Mouse (Mus musculus): ENCODE data around the gene Ttc33.
"Not testable (repeated sequence)": the region's sequence is repeated elsewhere in the genome, so short reads cannot be mapped to it uniquely, and the experiment has no call there.

The Ttc33 gene

GRCm38 (mm10) chr15:5173217-5173820 is 12.0 kb upstream of the Ttc33 start:
- in situ Hi-C loops (cut with MboI; ENCODE audit: unreplicated experiment in 2 of 2): no loop called here

GRCm38 (mm10) chr15:5184668-5185330 is 526 bp upstream of the Ttc33 start:
- in situ Hi-C loops (cut with MboI; ENCODE audit: unreplicated experiment in 2 of 2): loop anchor here (5.0 to 25.0 kb wide), 5 partner anchors 37 to 1528 kb away; partner anchors contain the start of genes Rpl37 (in 2 of the 2) and Rictor (in 1 of the 2)

- in situ Hi-C loops (cut with MboI; ENCODE audit: unreplicated experiment in 2 of 2): loop anchor here (5.0 to 25.0 kb wide), 4 partner anchors 69 to 1526 kb away; partner anchors contain the start of genes Rpl37 (in 2 of the 2) and Rictor (in 1 of the 2)
Measured at GRCm38 (mm10) chr15:5186293-5186675, 959 bp downstream of the Ttc33 start.

DNA sequence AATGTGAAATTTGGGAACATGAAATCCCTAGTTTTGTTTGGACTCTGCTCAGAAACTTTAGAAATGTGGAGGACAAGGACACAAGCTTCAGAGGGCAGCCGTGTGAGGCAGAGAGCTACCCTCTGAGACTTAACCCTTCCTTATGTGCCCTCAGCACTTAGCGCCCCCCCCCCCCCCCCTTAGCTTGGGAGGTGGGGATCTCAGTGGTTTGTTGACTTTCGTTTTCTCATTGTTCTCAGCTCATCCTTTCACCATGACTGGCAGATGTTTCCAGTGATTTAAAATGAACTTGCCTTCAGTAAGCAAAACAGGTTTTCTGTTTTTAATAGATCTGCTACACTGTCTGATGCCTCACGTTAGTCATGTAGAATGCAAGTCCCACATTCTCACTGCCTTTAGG is 1.8 kb downstream of the Ttc33 start:
- in situ Hi-C loops (cut with MboI; ENCODE audit: unreplicated experiment in 2 of 2): loop anchor here (5.0 to 25.0 kb wide), 4 partner anchors 70 to 1525 kb away; partner anchors contain the start of genes Rpl37 (in 2 of the 2) and Rictor (in 1 of the 2)

GRCm38 (mm10) chr15:5188029-5188428 is 2.7 kb downstream of the Ttc33 start:
- in situ Hi-C loops (cut with MboI; ENCODE audit: unreplicated experiment in 2 of 2): loop anchor here (5.0 to 25.0 kb wide), 4 partner anchors 71 to 1524 kb away; partner anchors contain the start of genes Rpl37 (in 2 of the 2) and Rictor (in 1 of the 2)

GRCm38 (mm10) chr15:5189504-5190093 is 4.3 kb downstream of the Ttc33 start:
- in situ Hi-C loops (cut with MboI; ENCODE audit: unreplicated experiment in 2 of 2): loop anchor here (5.0 to 25.0 kb wide), 8 partner anchors 48 to 1523 kb away; partner anchors contain the start of genes Rpl37 (in 2 of the 2) and Rictor (in 1 of the 2)

DNA sequence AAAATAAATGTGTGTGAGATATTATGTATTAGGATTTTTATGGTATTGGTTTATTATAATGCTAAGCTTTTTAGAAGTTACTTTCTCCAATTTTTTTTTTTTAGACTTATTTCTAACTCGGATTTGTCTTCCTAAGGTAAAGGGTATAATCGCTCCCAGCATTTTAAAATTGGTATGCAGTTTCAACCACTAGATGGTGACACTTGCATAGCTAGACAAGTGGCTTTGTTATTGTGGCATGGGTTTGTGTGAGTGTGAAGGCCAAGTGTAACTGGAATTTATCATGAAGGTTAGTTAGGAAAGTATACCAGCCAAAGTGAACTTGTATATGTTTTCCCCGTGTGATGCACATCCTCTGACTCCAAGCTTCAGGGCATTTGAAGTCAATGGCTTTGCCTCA is 8.5 kb downstream of the Ttc33 start:
- in situ Hi-C loops (cut with MboI; ENCODE audit: unreplicated experiment in 2 of 2): loop anchor here (5.0 to 25.0 kb wide), 6 partner anchors 43 to 1518 kb away; partner anchors contain the start of gene Rictor (in 1 of the 2)

GRCm38 (mm10) chr15:5194446-5194845 is 9.1 kb downstream of the Ttc33 start:
- in situ Hi-C loops (cut with MboI; ENCODE audit: unreplicated experiment in 2 of 2): loop anchor here (5.0 to 25.0 kb wide), 6 partner anchors 43 to 1518 kb away; partner anchors contain the start of gene Rictor (in 1 of the 2)

DNA sequence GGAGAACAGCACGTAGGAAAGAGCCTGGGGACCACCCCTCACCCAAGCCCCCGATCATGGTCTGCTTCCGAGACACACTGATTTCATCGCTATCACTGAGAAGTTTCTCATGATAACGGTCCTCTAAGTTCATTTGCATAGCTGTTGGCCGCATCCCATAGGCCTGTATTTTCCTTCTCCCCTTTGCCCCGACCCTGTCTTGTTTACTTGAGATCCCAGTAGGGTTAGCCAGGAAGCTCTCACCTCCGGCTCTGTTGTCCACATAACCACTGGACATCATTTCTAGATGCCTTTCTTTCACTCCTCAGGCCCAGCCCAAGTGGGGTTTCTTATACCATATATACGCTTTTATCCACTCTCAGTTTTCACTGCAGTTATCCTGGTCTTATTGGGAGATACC is 9.6 kb downstream of the Ttc33 start:
- in situ Hi-C loops (cut with MboI; ENCODE audit: unreplicated experiment in 2 of 2): loop anchor here (5.0 to 25.0 kb wide), 6 partner anchors 42 to 1517 kb away; partner anchors contain the start of gene Rictor (in 1 of the 2)

DNA sequence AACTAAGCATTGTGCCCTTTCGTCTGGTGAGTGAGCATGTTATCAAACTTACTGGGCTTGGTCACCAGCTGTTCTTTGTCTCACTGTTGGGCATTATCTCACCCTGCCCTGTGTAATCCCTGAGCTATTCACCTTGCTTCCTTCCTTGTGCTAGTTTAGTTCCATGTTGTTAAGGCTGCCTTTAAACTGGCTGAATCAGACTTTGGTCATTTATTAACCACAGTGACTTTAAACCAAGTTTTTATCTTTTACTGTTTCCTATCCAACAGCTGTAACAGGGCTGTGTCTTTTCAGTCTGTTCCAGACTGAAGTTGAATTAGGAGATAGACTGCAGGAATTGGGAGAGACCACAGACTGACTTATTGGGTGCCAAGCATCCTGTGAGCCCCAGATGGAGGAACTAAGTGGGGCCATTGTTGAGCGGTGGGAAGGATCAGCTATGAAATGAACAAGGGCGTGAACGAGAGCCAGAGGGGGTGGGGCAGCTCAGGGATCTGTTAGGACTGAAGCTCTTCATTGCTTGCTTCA is 10.7 kb downstream of the Ttc33 start:
- in situ Hi-C loops (cut with MboI; ENCODE audit: unreplicated experiment in 2 of 2): loop anchor here (5.0 to 25.0 kb wide), 4 partner anchors 41 to 1516 kb away; partner anchors contain the start of gene Rictor (in 1 of the 2)

DNA sequence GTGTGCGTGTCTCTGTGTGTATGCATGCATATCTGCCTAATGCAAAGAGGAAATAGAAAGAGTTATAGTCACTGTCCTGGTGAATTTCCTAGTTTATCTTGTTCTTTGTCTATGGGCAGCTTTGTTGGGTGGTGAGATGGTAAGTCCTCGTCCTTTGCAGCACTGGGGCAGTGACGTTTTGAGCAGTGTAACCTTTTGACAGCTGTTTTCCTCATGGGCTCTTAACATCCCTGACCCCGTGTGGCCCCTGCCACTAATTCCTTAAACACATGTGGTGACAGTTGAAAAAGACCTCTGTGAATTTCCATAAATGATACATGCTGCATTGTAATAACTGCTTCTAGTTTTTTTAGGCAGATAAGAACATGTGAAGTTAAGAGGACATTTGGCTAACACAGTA is 11.4 kb downstream of the Ttc33 start:
- in situ Hi-C loops (cut with MboI; ENCODE audit: unreplicated experiment in 2 of 2): loop anchor here (5.0 to 25.0 kb wide), 4 partner anchors 41 to 1516 kb away; partner anchors contain the start of gene Rictor (in 1 of the 2)

GRCm38 (mm10) chr15:5205222-5205621 is 19.9 kb downstream of the Ttc33 start:
- in situ Hi-C loops (cut with MboI; ENCODE audit: unreplicated experiment in 2 of 2): loop anchor here in 1 of 2 experiments (25.0 kb wide), 1 partner anchor 1007 kb away; no protein-coding TSS in a partner anchor

DNA sequence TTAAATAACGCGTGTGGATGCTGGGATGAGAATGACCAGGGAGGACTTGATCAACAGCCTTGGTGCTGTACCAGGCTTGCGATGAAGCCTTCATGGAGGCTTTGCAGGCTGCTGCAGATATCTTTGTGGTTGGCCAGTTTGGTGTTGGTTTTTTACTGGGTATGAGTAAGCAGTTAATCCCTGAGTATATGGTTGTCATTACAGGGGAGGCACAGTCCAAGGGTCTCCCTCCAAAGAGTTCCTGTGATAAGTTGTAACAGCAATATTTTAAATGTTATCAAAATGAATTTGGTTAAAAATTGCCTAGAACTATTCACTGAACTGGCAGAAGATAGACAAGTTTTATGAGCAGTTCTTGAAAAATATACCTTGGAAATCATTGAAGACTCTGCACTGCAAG is 23.8 kb downstream of the Ttc33 start:
- in situ Hi-C loops (cut with MboI; ENCODE audit: unreplicated experiment in 2 of 2): loop anchor here in 1 of 2 experiments (25.0 kb wide), 1 partner anchor 1003 kb away; no protein-coding TSS in a partner anchor

GRCm38 (mm10) chr15:5220491-5220890 is 35.2 kb downstream of the Ttc33 start:
- in situ Hi-C loops (cut with MboI; ENCODE audit: unreplicated experiment in 2 of 2): loop anchor here (10.0 to 25.0 kb wide), 2 partner anchors 984 to 992 kb away; no protein-coding TSS in a partner anchor

GRCm38 (mm10) chr15:5230746-5231145 is 45.4 kb downstream of the Ttc33 start:
- in situ Hi-C loops (cut with MboI; ENCODE audit: unreplicated experiment in 2 of 2): not testable (repeated sequence)

DNA sequence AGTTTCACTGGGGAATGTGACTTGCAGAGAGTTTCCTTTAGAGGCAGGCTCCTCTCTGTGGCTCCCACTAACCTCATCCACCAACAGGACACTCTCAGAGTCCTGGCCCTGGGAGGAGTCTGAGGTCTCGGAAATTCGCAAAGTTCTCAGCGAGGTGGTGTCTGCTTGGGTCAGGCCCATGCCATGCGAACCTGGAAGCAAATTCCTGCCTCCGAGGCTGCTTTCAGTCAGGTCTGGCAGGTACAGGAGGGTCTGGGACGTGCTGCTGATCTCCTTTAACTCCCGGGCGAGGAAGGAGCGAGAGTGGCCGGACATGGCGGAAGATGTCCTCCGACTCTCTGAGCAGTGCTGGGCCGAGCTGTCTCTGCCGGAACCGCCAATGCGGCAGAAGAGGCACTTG is 49.3 kb downstream of the Ttc33 start:
- in situ Hi-C loops (cut with MboI; ENCODE audit: unreplicated experiment in 2 of 2): loop anchor here (5.0 kb wide), 4 partner anchors 37 to 848 kb away; no protein-coding TSS in a partner anchor

GRCm38 (mm10) chr15:5235527-5235926 is 50.2 kb downstream of the Ttc33 start:
- in situ Hi-C loops (cut with MboI; ENCODE audit: unreplicated experiment in 2 of 2): loop anchor here (5.0 kb wide), 4 partner anchors 38 to 847 kb away; no protein-coding TSS in a partner anchor

DNA sequence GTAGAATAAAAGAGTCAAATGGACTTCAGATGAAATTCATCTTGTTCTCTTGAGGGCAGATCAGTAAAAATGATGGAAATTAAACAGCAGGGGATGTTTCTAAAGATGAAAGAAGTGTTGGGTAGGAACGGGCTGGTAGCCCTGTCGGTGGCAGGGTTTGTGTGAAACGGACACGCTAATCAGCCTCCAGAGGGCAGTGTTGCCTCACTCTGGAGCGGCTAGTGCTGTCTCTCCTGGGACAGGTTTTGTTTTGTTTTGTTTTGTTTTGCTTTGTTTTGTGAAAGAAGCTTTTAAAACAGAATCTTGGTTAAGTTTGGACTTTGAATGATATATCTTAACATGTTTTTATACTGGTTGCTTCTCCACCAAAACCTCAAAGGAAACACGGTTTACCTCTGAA is 51.2 kb downstream of the Ttc33 start:
- in situ Hi-C loops (cut with MboI; ENCODE audit: unreplicated experiment in 2 of 2): loop anchor here (5.0 kb wide), 4 partner anchors 39 to 846 kb away; no protein-coding TSS in a partner anchor

DNA sequence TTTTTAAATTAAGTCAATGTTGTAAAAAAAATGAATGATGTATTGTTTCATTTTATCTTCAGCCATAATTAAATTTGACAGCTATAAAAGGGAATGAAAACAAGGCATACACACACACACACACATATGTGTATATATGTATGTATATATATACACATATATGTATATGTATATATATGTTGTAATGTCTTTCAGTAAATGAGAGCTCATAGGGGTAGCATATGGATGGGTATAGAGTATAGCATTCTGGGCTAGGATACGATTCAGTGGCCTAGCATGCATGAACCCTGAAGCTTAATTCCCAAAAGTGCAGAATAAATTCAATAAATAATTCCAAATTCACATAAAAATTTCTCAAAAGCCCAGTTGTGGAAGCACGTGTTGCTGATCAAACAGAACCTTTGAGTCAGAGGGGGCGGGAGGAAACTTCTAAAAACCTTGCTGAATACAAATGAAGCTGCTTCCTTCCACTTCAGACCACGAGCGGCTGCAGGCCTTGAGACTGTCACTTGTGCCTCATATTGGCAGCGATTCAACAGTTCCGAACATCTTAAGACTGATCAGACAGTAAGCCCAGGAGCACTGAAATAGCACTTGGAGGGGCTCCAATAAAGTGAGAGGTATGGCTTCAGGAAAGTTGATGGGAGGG is 51.8 kb downstream of the Ttc33 start:
- in situ Hi-C loops (cut with MboI; ENCODE audit: unreplicated experiment in 2 of 2): loop anchor here (5.0 kb wide), 4 partner anchors 40 to 845 kb away; no protein-coding TSS in a partner anchor

All from v-Abl transformed pro-B cells (cell line).